Mouse (Mus musculus) limb, embryonic 15.5 days (tissue): ENCODE results near the gene Iffo1. TPM values are rescaled to one million over a fixed set of nuclear protein-coding genes. Genes with fewer than 3 reads are reported as not detected.

ENCODE experiments used
- ATAC-seq: fragments of 200-750 bp; cut with Nextera tagmentation; 2 replicates; pipeline ENCODE4 v1.8.0; 2017; ENCODE audit warnings: low read depth, moderate TSS enrichment; ENCODE audit not compliant: insufficient number of reproducible peaks, low FRiP score, low TSS enrichment
- H3K27ac ChIP-seq: fragments of 300-500 bp; sonication (generic); 2 replicates; pipeline ENCODE4 v1.5.1; 2015; ENCODE audit warnings: moderate library complexity, mild to moderate bottlenecking, inconsistent platforms
- H3K27me3 ChIP-seq: fragments of 300-500 bp; sonication (generic); 2 replicates; pipeline ENCODE4 v1.6.1; 2015; ENCODE audit warnings: inconsistent platforms
- H3K36me3 ChIP-seq: fragments of 300-500 bp; sonication (generic); 2 replicates; pipeline ENCODE4 v1.6.1; 2015; ENCODE audit warnings: inconsistent platforms
- H3K4me1 ChIP-seq: fragments of 300-500 bp; sonication (generic); 2 replicates; pipeline ENCODE4 v1.6.1; 2015; ENCODE audit warnings: inconsistent platforms
- H3K4me2 ChIP-seq: fragments of 300-500 bp; sonication (generic); 2 replicates; pipeline ENCODE4 v1.6.1; 2015; ENCODE audit warnings: mild to moderate bottlenecking, inconsistent platforms
- H3K4me3 ChIP-seq: fragments of 300-500 bp; sonication (generic); 2 replicates; pipeline ENCODE4 v1.5.1; 2015; ENCODE audit warnings: mild to moderate bottlenecking, inconsistent platforms
- H3K9ac ChIP-seq: fragments of 300-500 bp; sonication (generic); 2 replicates; pipeline ENCODE4 v1.6.1; 2015; ENCODE audit warnings: inconsistent platforms
- H3K9me3 ChIP-seq: fragments of 300-500 bp; sonication (generic); 2 replicates; pipeline ENCODE4 v1.6.1; 2016; ENCODE audit warnings: inconsistent platforms
- WGBS: fragments of 180-500 bp; shearing (Covaris S2); methylation state at CpG from one replicate; pipeline ENCODE4 v1.1.7; 2015; 5-methylcytosine and 5-hydroxymethylcytosine counted together
- polyA plus RNA-seq: library from polyadenylated mRNA; unstranded; fragments of >200 nt; fragmentation: Nextera tagmentation; extraction: Ambion mirVana; gene quantifications from 2 replicates; pipeline ENCODE4 v1.2.1, GENCODE M21; 2015

Gene Iffo1
- polyA plus RNA-seq, 1 experiment from 2014 or later = 26.6 TPM

- no peaks in the 10 kb centered on the region for H3K4me1 ChIP-seq
- no peak for ATAC-seq
- no peak overlapping the region for H3K27ac ChIP-seq
- H3K36me3 ChIP-seq = peaks cover 96% of the 10 kb centered on the region
- H3K9me3 ChIP-seq = no peaks in the 10 kb centered on the region
- no peak overlapping the region for H3K4me2 ChIP-seq
- H3K9ac ChIP-seq = no peak overlapping the region
- no peak overlapping the region for H3K4me3 ChIP-seq
- no peaks in the 10 kb centered on the region for H3K27me3 ChIP-seq
- WGBS = 79% methylated on average over 5 of the region's 5 CpGs
These were observed 37.1 kb downstream of the Iffo1 start for GRCm38 (mm10) chr6:125182133-125182532.

GRCm38 (mm10) chr6:125186203-125186602 is 41.2 kb downstream of the Iffo1 start:
- no peaks in the 10 kb centered on the region; the same call in 1 of the 2 replicates for H3K4me1 ChIP-seq
- H3K27ac ChIP-seq = no peak overlapping the region
- WGBS = 94% methylated on average over 10 of the region's 10 CpGs
- no peak overlapping the region for H3K9ac ChIP-seq
- peaks cover 80% of the 10 kb centered on the region for H3K36me3 ChIP-seq
- no peak for ATAC-seq
- H3K4me2 ChIP-seq = no peak overlapping the region
- no peak overlapping the region for H3K4me3 ChIP-seq
- no peaks in the 10 kb centered on the region for H3K27me3 ChIP-seq
- H3K9me3 ChIP-seq = no peaks in the 10 kb centered on the region

- Histone ChIP-seq H3K27me3 (no peaks in the 10 kb centered on the region), H3K36me3 (peaks cover 57% of the 10 kb centered on the region), H3K9ac (peak overlapping the region; percentile 45; the same call in 1 of the 2 replicates), H3K4me3 (peak overlapping the region; percentile 74), H3K9me3 (no peaks in the 10 kb centered on the region), H3K4me1 (peaks cover 11% of the 10 kb centered on the region), H3K27ac (peak overlapping the region; percentile 99; the same call in 1 of the 2 replicates), H3K4me2 (peak overlapping the region; percentile 67)
- ATAC-seq = no peak
These were observed 45.8 kb downstream of the Iffo1 start for GRCm38 (mm10) chr6:125190816-125191215.

GRCm38 (mm10) chr6:125191332-125192015 is 46.4 kb downstream of the Iffo1 start, which contains the start of the genes Ncapd2 and Mrpl51:
Gene Ncapd2 (minus strand): TSS chr6:125191701.
Gene Mrpl51 (plus strand): TSS chr6:125191801.
- peak within 1 kb of the TSS; percentile 67 for H3K4me2 ChIP-seq
- no peaks in the 10 kb centered on the region for H3K27me3 ChIP-seq
- no peaks in the 10 kb centered on the region for H3K9me3 ChIP-seq
- peak; percentile 96 for ATAC-seq
- peaks cover 11% of the 10 kb centered on the region for H3K4me1 ChIP-seq
- WGBS = under 1% methylated on average over 54 of the region's 54 CpGs
- H3K36me3 ChIP-seq = peaks cover 51% of the 10 kb centered on the region
- H3K27ac ChIP-seq = peak within 1 kb of the TSS; percentile 99
- H3K9ac ChIP-seq = peak within 1 kb of the TSS; percentile 63
- H3K4me3 ChIP-seq = peak within 1 kb of the TSS; percentile 74

- peak overlapping the region; percentile 99 for H3K27ac ChIP-seq
- H3K4me1 ChIP-seq = peaks cover 11% of the 10 kb centered on the region
- peak; percentile 92 for ATAC-seq
- H3K9me3 ChIP-seq = no peaks in the 10 kb centered on the region
- no peaks in the 10 kb centered on the region for H3K27me3 ChIP-seq
- peak overlapping the region; percentile 74 for H3K4me3 ChIP-seq
- under 1% methylated on average over 34 of the region's 34 CpGs for WGBS
- H3K4me2 ChIP-seq = peak overlapping the region; percentile 67
- peaks cover 44% of the 10 kb centered on the region for H3K36me3 ChIP-seq
- peak overlapping the region; percentile 63 for H3K9ac ChIP-seq
These were observed 47.1 kb downstream of the Iffo1 start for GRCm38 (mm10) chr6:125192016-125192714.

- Histone ChIP-seq H3K9me3 (no peaks in the 10 kb centered on the region), H3K9ac (peak overlapping the region; percentile 63), H3K27ac (peak overlapping the region; percentile 99), H3K4me1 (peaks cover 11% of the 10 kb centered on the region), H3K27me3 (no peaks in the 10 kb centered on the region), H3K4me3 (peak overlapping the region; percentile 74), H3K4me2 (peak overlapping the region; percentile 67), H3K36me3 (peaks cover 37% of the 10 kb centered on the region)
- 38% methylated on average over 5 of the region's 5 CpGs for WGBS
- ATAC-seq = no peak
These were observed 47.8 kb downstream of the Iffo1 start for GRCm38 (mm10) chr6:125192841-125193240.

GRCm38 (mm10) chr6:125193390-125193789 is 48.3 kb downstream of the Iffo1 start:
- Histone ChIP-seq H3K9me3 (no peaks in the 10 kb centered on the region), H3K36me3 (peaks cover 31% of the 10 kb centered on the region), H3K4me2 (no peak overlapping the region), H3K4me3 (no peak overlapping the region), H3K27ac (no peak overlapping the region), H3K9ac (no peak overlapping the region), H3K4me1 (peaks cover 11% of the 10 kb centered on the region), H3K27me3 (no peaks in the 10 kb centered on the region)
- WGBS = 58% methylated on average over 7 of the region's 7 CpGs
- ATAC-seq = no peak

- no peak overlapping the region for H3K27ac ChIP-seq
- ATAC-seq = no peak
- no peaks in the 10 kb centered on the region for H3K27me3 ChIP-seq
- H3K9ac ChIP-seq = no peak overlapping the region
- no peaks in the 10 kb centered on the region for H3K9me3 ChIP-seq
- WGBS = 29% methylated on average over 1 of the region's 1 CpGs
- H3K4me1 ChIP-seq = peaks cover 11% of the 10 kb centered on the region
- no peak overlapping the region for H3K4me3 ChIP-seq
- H3K36me3 ChIP-seq = peaks cover 20% of the 10 kb centered on the region
- no peak overlapping the region for H3K4me2 ChIP-seq
These were observed 50.6 kb downstream of the Iffo1 start for GRCm38 (mm10) chr6:125195541-125196075.

GRCm38 (mm10) chr6:125196301-125196700 is 51.3 kb downstream of the Iffo1 start:
- peaks cover 20% of the 10 kb centered on the region for H3K36me3 ChIP-seq

GRCm38 (mm10) chr6:125197166-125197565 is 52.1 kb downstream of the Iffo1 start:
- H3K4me3 ChIP-seq = no peak overlapping the region
- WGBS = 79% methylated on average over 5 of the region's 5 CpGs
- H3K9ac ChIP-seq = no peak overlapping the region
- peaks cover 11% of the 10 kb centered on the region for H3K4me1 ChIP-seq
- no peaks in the 10 kb centered on the region for H3K9me3 ChIP-seq
- no peak overlapping the region for H3K27ac ChIP-seq
- H3K27me3 ChIP-seq = no peaks in the 10 kb centered on the region
- H3K36me3 ChIP-seq = peaks cover 20% of the 10 kb centered on the region
- H3K4me2 ChIP-seq = no peak overlapping the region
- no peak for ATAC-seq

More at GRCm38 (mm10) chr6:125196301-125196700, 51.3 kb downstream of the Iffo1 start:
- no peak overlapping the region for H3K4me3 ChIP-seq
- no peaks in the 10 kb centered on the region for H3K27me3 ChIP-seq
- H3K9ac ChIP-seq = no peak overlapping the region
- no peak for ATAC-seq
- H3K4me2 ChIP-seq = no peak overlapping the region
- 62% methylated on average over 3 of the region's 3 CpGs for WGBS
- no peaks in the 10 kb centered on the region for H3K9me3 ChIP-seq
- peaks cover 11% of the 10 kb centered on the region for H3K4me1 ChIP-seq
- no peak overlapping the region for H3K27ac ChIP-seq

- no peaks in the 10 kb centered on the region for H3K9me3 ChIP-seq
- ATAC-seq = no peak
These were observed 65.4 kb downstream of the Iffo1 start for GRCm38 (mm10) chr6:125210436-125210835.

More at GRCm38 (mm10) chr6:125210436-125210835, 65.4 kb downstream of the Iffo1 start:
- Histone ChIP-seq H3K4me3 (no peak overlapping the region), H3K27me3 (peaks cover 12% of the 10 kb centered on the region), H3K9ac (no peak overlapping the region), H3K27ac (no peak overlapping the region), H3K4me2 (no peak overlapping the region), H3K4me1 (0 out of 2 replicates have a peak, but pooled peaks cover 2% of the 10 kb centered on the region), H3K36me3 (no peaks in the 10 kb centered on the region)
- WGBS = 79% methylated on average over 1 of the region's 1 CpGs
